Mouse (Mus musculus): ENCODE measurements at regions not wholly inside any gene's neighbourhood (a gene's known extent, or its start where the extent isn't known, plus 50 kb on each side); places are given as distances from the start of the nearest gene placed in this dataset.

DNA sequence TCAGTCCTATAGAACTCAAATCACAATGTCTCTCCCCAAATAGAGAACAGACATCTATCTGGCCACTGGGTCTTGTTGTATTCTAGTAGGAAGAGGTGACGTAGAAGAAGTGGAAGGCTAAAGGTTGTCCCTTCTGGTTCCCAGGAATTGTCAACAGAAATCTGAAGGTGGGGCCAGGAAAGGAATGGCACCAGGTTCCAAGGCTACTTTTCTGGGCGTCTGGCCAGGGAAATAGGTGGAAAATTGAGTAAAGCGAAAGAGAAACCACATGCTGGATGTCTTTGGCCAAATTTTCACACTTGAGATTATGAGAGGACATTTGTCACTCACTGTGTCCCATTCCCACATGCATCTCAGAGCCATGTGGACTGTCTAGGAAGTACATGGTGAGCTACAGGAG is 69.7 kb downstream of the Ddx3x start:
- Histone ChIP-seq H3K9me3 (ENCODE audit: low read length) (no peaks in the 10 kb centered on the region), H3K27me3 (replicated peaks; ENCODE audit: insufficient read depth, low read length) (no peaks in the 10 kb centered on the region), H3K4me2 (replicated peaks; ENCODE audit: low read depth, low read length) (no peak overlapping the region), H3K4me3 (ENCODE audit: low read depth, low read length) (no peak overlapping the region), H3K9ac (replicated peaks; ENCODE audit: low read depth) (no peak overlapping the region), H3K36me3 (ENCODE audit: insufficient read depth, low read length) (no peaks in the 10 kb centered on the region), H3K4me1 (ENCODE audit: insufficient read depth, low read depth, low read length) (no peaks in the 10 kb centered on the region), H3K27ac (ENCODE audit: low read length) (no peak overlapping the region)
- no peak for TF ChIP-seq CTCF (IDR thresholded peaks at IDR 0.05)
- TF ChIP-seq EP300 (IDR thresholded peaks at IDR 0.05): no peak
- DNase-seq (ENCODE audit: low spot score) (peak; percentile 36), ATAC-seq (no peak)
- WGBS: 52% methylated on average over 3 of the region's 3 CpGs

DNA sequence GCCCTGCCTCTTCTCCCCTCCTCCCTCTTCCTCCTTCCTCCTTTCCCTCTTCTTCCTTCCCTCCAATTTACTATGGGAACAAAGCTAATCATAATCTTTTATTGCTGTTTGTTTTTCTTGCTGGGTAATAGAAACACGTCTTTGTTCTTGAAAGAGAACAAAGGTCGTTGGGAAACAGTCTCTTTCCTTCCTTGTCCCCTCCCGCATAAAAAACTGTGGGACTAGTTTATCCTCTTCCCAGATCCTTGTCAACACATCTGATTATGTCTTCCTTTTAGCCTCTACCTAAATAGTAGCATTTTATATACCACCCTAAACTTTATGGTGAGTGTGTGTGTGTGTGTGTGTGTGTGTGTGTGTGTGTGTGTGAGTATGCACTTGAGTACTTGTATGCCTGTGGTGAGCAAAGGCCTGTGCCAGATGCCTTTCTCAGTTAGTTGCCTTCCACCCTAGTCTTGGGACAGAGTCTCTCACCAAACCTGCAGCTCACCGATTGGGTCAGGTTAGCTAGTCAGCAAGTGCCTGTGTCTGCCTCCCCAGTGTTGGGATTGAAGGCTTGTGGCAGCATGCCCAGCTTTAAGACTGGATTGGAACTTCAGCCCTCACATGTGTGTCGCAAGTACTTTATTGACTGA is 76.5 kb downstream of the Ddx3x start:
- Histone ChIP-seq H3K36me3 (ENCODE audit: insufficient read depth, low read length) (no peaks in the 10 kb centered on the region), H3K9ac (replicated peaks; ENCODE audit: low read depth) (no peak overlapping the region), H3K9me3 (ENCODE audit: low read length) (no peaks in the 10 kb centered on the region), H3K27me3 (replicated peaks; ENCODE audit: insufficient read depth, low read length) (no peaks in the 10 kb centered on the region), H3K4me1 (ENCODE audit: insufficient read depth, low read depth, low read length) (no peaks in the 10 kb centered on the region), H3K27ac (ENCODE audit: low read length) (no peak overlapping the region), H3K4me2 (replicated peaks; ENCODE audit: low read depth, low read length) (no peak overlapping the region), H3K4me3 (ENCODE audit: low read depth, low read length) (no peak overlapping the region)
- ATAC-seq (no peak), DNase-seq (ENCODE audit: low spot score) (no peak)
- WGBS: 54% methylated on average over 5 of the region's 5 CpGs
- TF ChIP-seq EP300 (IDR thresholded peaks at IDR 0.05) (no peak), CTCF (IDR thresholded peaks at IDR 0.05) (no peak)

DNA sequence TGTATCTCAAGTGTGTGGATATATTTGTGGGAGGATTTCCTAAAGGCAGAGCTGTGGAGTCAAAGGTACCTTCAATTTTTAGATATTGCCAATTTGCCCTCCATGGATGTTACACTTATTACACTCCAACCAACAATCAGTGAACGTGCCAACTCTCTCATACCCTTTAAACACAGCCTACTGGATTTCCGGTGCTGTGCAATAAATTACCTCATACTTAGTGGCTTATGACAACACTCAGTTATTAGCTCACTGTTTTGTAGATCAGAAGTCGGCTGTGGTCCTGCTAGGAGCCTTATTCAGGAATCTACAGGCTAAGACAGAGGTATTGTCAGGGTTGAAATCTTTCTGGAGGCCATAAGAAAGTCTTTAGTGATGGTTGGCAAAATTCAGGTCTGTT is 77.2 kb downstream of the Ddx3x start:
- no peak for ATAC-seq
- no peaks in the 10 kb centered on the region for H3K9me3 ChIP-seq (ENCODE audit: low read length)
- no peak overlapping the region for H3K4me2 ChIP-seq (replicated peaks; ENCODE audit: low read depth, low read length)
- no peaks in the 10 kb centered on the region for H3K4me1 ChIP-seq (ENCODE audit: insufficient read depth, low read depth, low read length)
- no peaks in the 10 kb centered on the region for H3K27me3 ChIP-seq (replicated peaks; ENCODE audit: insufficient read depth, low read length)
- TF ChIP-seq CTCF (IDR thresholded peaks at IDR 0.05) (no peak), EP300 (IDR thresholded peaks at IDR 0.05) (no peak)
- H3K4me3 ChIP-seq (ENCODE audit: low read depth, low read length): no peak overlapping the region
- DNase-seq (ENCODE audit: low spot score): no peak
- no peak overlapping the region for H3K9ac ChIP-seq (replicated peaks; ENCODE audit: low read depth)
- H3K27ac ChIP-seq (ENCODE audit: low read length): no peak overlapping the region
- WGBS: 64% methylated on average over 3 of the region's 3 CpGs
- no peaks in the 10 kb centered on the region for H3K36me3 ChIP-seq (ENCODE audit: insufficient read depth, low read length)

DNA sequence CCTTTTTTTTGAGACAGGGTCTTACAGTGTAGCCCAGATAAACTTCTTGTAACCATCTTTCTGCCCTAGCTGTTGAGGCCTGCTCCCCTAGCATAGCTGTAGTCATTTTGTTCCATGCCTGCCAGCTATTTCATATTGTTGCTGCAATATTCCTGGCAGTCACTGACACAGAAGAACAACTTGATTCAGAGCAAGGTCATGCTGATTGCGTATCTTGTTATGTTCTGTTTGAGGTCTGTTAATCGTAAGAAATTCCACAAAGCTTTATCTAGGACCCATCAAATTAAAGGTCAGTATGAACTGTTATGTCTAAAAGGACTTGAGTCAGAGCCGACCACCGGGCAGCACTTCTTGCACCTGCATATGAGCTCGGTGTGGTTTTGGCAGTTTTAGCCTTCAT is 79.7 kb downstream of the Ddx3x start:
- Histone ChIP-seq H3K4me2 (replicated peaks; ENCODE audit: low read depth, low read length) (no peak overlapping the region), H3K4me3 (ENCODE audit: low read depth, low read length) (no peak overlapping the region), H3K4me1 (ENCODE audit: insufficient read depth, low read depth, low read length) (no peaks in the 10 kb centered on the region), H3K9ac (replicated peaks; ENCODE audit: low read depth) (no peak overlapping the region), H3K27ac (ENCODE audit: low read length) (no peak overlapping the region), H3K27me3 (replicated peaks; ENCODE audit: insufficient read depth, low read length) (no peaks in the 10 kb centered on the region), H3K36me3 (ENCODE audit: insufficient read depth, low read length) (no peaks in the 10 kb centered on the region), H3K9me3 (ENCODE audit: low read length) (no peaks in the 10 kb centered on the region)
- 77% methylated on average over 5 of the region's 5 CpGs for WGBS
- ATAC-seq: no peak
- DNase-seq (ENCODE audit: low spot score): no peak
- no peak for TF ChIP-seq CTCF (IDR thresholded peaks at IDR 0.05)
- TF ChIP-seq EP300 (IDR thresholded peaks at IDR 0.05): no peak

DNA sequence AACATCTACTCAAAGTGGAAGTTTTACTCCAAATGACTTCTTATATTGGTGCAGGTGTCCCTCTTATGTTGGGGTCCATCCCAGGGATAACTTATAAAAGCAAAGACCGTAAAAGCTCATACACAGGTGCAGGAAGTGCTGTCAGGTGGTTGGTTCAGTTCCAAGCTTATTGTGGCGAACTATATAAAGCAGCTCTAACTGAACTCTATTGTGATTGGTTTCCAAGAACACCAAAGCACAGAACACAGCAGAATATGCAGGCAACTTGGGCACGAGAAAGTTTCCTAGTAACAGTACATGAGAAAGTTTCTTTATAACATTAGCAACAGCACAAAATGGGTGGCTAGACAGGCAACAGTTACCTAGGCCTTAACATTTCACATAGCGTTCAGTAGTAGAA is 89.5 kb downstream of the Ddx3x start:
- Histone ChIP-seq H3K4me1 (ENCODE audit: insufficient read depth, low read depth, low read length) (no peaks in the 10 kb centered on the region), H3K36me3 (ENCODE audit: insufficient read depth, low read length) (no peaks in the 10 kb centered on the region), H3K9ac (replicated peaks; ENCODE audit: low read depth) (no peak overlapping the region), H3K4me2 (replicated peaks; ENCODE audit: low read depth, low read length) (no peak overlapping the region), H3K27ac (ENCODE audit: low read length) (no peak overlapping the region), H3K27me3 (replicated peaks; ENCODE audit: insufficient read depth, low read length) (no peaks in the 10 kb centered on the region), H3K9me3 (ENCODE audit: low read length) (no peaks in the 10 kb centered on the region), H3K4me3 (ENCODE audit: low read depth, low read length) (no peak overlapping the region)
- DNase-seq (ENCODE audit: low spot score): no peak
- TF ChIP-seq CTCF (IDR thresholded peaks at IDR 0.05) (no peak), EP300 (IDR thresholded peaks at IDR 0.05) (no peak)
- ATAC-seq: no peak
- WGBS: 78% methylated on average over 4 of the region's 4 CpGs

DNA sequence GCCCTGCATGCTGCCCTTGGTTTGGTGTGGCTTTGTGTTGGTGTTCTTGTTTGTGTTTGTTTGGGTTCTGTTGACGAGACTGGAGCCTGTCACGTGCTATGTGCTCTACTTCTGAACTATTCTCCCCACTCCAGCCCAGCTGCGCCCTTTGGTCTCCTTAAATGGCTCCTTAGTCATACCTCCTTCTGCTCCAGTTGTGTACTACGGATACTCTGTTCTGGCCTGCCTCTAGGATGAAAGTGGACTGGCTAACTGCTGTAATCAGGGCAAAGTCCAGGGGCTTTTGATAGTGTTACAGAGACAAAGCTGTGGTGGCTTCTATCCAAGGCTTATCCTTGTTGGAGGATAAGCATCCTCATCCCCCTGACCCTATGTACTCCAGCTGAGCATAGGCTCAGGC is 92.0 kb downstream of the Ddx3x start:
- ATAC-seq: no peak
- Histone ChIP-seq H3K4me2 (replicated peaks; ENCODE audit: low read depth, low read length) (no peak overlapping the region), H3K36me3 (ENCODE audit: insufficient read depth, low read length) (no peaks in the 10 kb centered on the region), H3K4me1 (ENCODE audit: insufficient read depth, low read depth, low read length) (no peaks in the 10 kb centered on the region), H3K4me3 (ENCODE audit: low read depth, low read length) (no peak overlapping the region), H3K9ac (replicated peaks; ENCODE audit: low read depth) (no peak overlapping the region), H3K9me3 (ENCODE audit: low read length) (no peaks in the 10 kb centered on the region), H3K27ac (ENCODE audit: low read length) (no peak overlapping the region), H3K27me3 (replicated peaks; ENCODE audit: insufficient read depth, low read length) (no peaks in the 10 kb centered on the region)
- WGBS: 66% methylated on average over 4 of the region's 4 CpGs
- TF ChIP-seq EP300 (IDR thresholded peaks at IDR 0.05) (no peak), CTCF (IDR thresholded peaks at IDR 0.05) (no peak)
- DNase-seq (ENCODE audit: low spot score): no peak

DNA sequence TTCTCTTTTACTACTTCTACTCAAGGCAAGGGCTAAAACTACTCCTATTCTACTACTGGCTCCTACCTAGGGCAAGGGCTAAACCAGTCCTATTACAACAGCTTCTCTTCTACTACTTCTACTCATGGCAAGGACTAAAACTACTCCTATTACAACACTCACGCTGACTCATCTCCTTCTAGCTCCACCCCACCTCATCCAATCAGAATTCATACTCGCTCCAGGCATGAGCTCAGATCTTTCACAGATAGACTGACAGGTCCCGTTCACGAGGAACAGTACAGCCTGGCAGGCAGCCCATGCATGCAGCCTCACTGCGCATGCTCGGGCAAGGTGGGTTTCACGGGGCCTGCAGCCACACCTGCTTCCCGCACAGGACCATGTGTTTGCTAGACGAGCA is 79.6 kb upstream of the Nyx start:
- H3K9me3 ChIP-seq (ENCODE audit: low read length): no peaks in the 10 kb centered on the region
- H3K27ac ChIP-seq (ENCODE audit: low read length): no peak overlapping the region
- TF ChIP-seq CTCF (IDR thresholded peaks at IDR 0.05) (no peak), EP300 (IDR thresholded peaks at IDR 0.05) (no peak)
- 62% methylated on average over 9 of the region's 9 CpGs for WGBS
- H3K27me3 ChIP-seq (replicated peaks; ENCODE audit: insufficient read depth, low read length): no peaks in the 10 kb centered on the region
- H3K36me3 ChIP-seq (ENCODE audit: insufficient read depth, low read length): no peaks in the 10 kb centered on the region
- H3K4me2 ChIP-seq (replicated peaks; ENCODE audit: low read depth, low read length): no peak overlapping the region
- DNase-seq (ENCODE audit: low spot score) (peak; percentile 26), ATAC-seq (peak; percentile 30; the same call in 1 of the 2 replicates)
- H3K4me3 ChIP-seq (ENCODE audit: low read depth, low read length): no peak overlapping the region
- no peaks in the 10 kb centered on the region for H3K4me1 ChIP-seq (ENCODE audit: insufficient read depth, low read depth, low read length)
- H3K9ac ChIP-seq (replicated peaks; ENCODE audit: low read depth): no peak overlapping the region
